Mouse (Mus musculus) C2C12 (cell line): Measurements from ENCODE around the gene Crls1.

Source experiments
- CEBPB ChIP-seq: IDR thresholded peaks from one replicate; pipeline ENCODE4 v1.6.1; 2011; ENCODE audit warnings: low read depth, mild to moderate bottlenecking, control low read depth, moderate library complexity
- CTCF ChIP-seq: IDR thresholded peaks from one replicate; pipeline ENCODE4 v1.5.1; 2011; ENCODE audit not compliant: control insufficient read depth, insufficient read depth, insufficient read length
- MAX ChIP-seq: IDR thresholded peaks from one replicate; pipeline ENCODE4 v1.6.1; 2011; ENCODE audit warnings: mild to moderate bottlenecking, control low read depth
- MYOD1 ChIP-seq: IDR thresholded peaks from one replicate; pipeline ENCODE4 v1.6.1; 2011; ENCODE audit warnings: low read depth; ENCODE audit not compliant: control insufficient read depth, insufficient read length
- MYOG ChIP-seq: IDR thresholded peaks from one replicate; pipeline ENCODE4 v1.6.1; 2011; ENCODE audit not compliant: control insufficient read depth, insufficient read length; ENCODE audit errors: extremely low read depth

DNA sequence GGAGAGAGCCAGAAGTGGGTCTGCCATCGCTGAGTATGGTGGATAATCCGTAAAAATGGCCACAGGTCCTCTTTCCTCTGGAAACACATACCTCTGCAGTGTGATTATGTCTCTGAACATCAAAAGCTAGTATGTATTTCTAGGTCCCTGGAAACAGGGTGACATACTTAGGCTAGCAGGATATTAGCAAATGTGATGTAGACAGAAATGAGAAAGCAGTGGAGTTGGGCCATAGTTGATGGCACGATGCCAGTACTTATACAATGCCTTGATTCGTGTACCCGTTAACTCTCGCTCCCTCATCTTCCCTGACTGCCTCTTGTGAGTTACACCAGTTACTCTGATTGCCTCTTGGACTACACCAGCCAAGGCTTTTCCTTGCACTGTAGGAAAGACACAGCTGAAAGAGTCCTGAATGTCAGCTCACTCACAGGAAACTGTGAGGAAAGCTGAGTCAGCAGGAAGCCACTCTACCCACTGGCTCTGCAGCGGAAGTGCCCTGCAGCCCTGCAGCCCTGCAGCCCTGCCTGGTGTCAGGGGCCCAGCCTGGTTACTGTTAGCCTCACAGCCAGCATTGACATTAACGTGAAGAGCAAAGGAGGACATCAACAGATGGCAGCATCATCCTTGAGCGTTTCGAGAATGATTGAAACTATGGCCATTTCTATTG is 27.3 kb downstream of the Crls1 start:
- TF ChIP-seq CEBPB (no peak), CTCF (no peak), MAX (no peak), MYOD1 (no peak), MYOG (no peak)
